Mouse (Mus musculus) erythroblast, embryonic 14.5 days (primary cell): Measurements from ENCODE around the gene Olfm4.

Source experiments
- GATA1 ChIP-seq: IDR thresholded peaks from 2 replicates; pipeline ENCODE4 v1.6.1; 2012; ENCODE audit warnings: low read length, inconsistent platforms, mixed read lengths
- TAL1 ChIP-seq: IDR thresholded peaks from 3 replicates; pipeline ENCODE4 v1.6.1; 2012; ENCODE audit warnings: low read length, inconsistent platforms, mixed read lengths

DNA sequence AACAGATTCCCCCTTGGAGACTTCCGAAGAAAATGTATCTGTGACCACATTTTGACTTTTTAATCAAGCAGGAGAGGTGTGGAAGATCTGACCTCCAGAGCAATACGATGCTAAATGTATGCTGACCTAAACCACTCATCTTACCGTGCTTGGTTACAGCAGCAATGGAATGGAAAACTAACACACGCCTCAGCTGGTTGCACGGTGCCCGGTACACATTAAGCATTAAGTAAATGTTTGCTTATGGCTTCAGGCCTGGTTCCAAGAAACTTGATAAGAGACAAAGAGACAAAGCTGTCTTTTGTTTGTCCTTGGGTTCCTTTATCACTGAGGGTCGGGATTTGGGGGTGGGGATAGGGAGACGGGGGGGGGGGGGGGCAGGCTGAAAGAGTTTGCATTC is 3.0 kb downstream of the Olfm4 start:
- TF ChIP-seq GATA1 (no peak), TAL1 (no peak)
